Mouse (Mus musculus): ENCODE results near the gene Efnb3. TPM values are rescaled to one million over a fixed set of nuclear protein-coding genes. Genes with fewer than 3 reads are reported as not detected.

Efnb3 gene
- polyA plus RNA-seq, 1 experiment from 2014 or later: 27.9 TPM

- Histone ChIP-seq H3K27me3 (ENCODE audit: poor library complexity, severe bottlenecking) (no peaks in the 10 kb centered on the region), H3K36me3 (replicated peaks) (no peaks in the 10 kb centered on the region; the same call in 1 of the 2 replicates), H3K4me3 (no peak overlapping the region), H3K9me3 (no peaks in the 10 kb centered on the region), H3K27ac (peak overlapping the region; percentile 53; the same call in 1 of the 2 replicates), H3K4me1 (peaks cover 10% of the 10 kb centered on the region)
- DNase-seq (ENCODE audit: extremely low spot score, low spot score): no peak
- 74% methylated on average over 15 of the region's 15 CpGs for WGBS
Observed at GRCm38 (mm10) chr11:69516151-69516640, 43.8 kb downstream of the Efnb3 start.

GRCm38 (mm10) chr11:69513840-69514239 is 46.2 kb downstream of the Efnb3 start:
- Histone ChIP-seq H3K4me1 (peaks cover 13% of the 10 kb centered on the region), H3K27ac (no peak overlapping the region), H3K36me3 (replicated peaks) (no peaks in the 10 kb centered on the region), H3K9me3 (no peaks in the 10 kb centered on the region), H3K27me3 (ENCODE audit: poor library complexity, severe bottlenecking) (no peaks in the 10 kb centered on the region), H3K4me3 (no peak overlapping the region)
- WGBS: 12% methylated on average over 6 of the region's 6 CpGs
- DNase-seq (ENCODE audit: extremely low spot score, low spot score): peak; percentile 43

- H3K9me3 ChIP-seq: no peaks in the 10 kb centered on the region
- no peak overlapping the region for H3K4me3 ChIP-seq
- no peaks in the 10 kb centered on the region for H3K27me3 ChIP-seq (ENCODE audit: poor library complexity, severe bottlenecking)
- H3K27ac ChIP-seq: 0 out of 2 replicates have a peak overlapping the region, but pooled peaks have one; percentile 5
- 52% methylated on average over 7 of the region's 7 CpGs for WGBS
- no peaks in the 10 kb centered on the region for H3K36me3 ChIP-seq (replicated peaks)
- DNase-seq (ENCODE audit: extremely low spot score, low spot score): no peak
- H3K4me1 ChIP-seq: peaks cover 9% of the 10 kb centered on the region
Observed at GRCm38 (mm10) chr11:69510796-69511496, 49.1 kb downstream of the Efnb3 start.

Small RNA genes within 50 kb of the gene (microRNA-seq; reads per million reads assigned to microRNA genes)
- not detected for gene Gm27493

Other genes with a start within 250 kb of the Efnb3 start
- 37.7 and 44.2 TPM in 2 replicates for gene Cntrob, start 236.4 kb downstream of the Efnb3 start, polyA plus RNA-seq (2016; fragmentation: Nextera tagmentation; extraction: Ambion mirVana)
- 170 and 179 TPM in 2 replicates for gene Trappc1, start 236.2 kb downstream of the Efnb3 start, polyA plus RNA-seq (2016; fragmentation: Nextera tagmentation; extraction: Ambion mirVana)
- 1.1 and 1.2 TPM in 2 replicates for gene Kcnab3, start 233.9 kb downstream of the Efnb3 start, polyA plus RNA-seq (2016; fragmentation: Nextera tagmentation; extraction: Ambion mirVana)
- 17.0 and 19.7 TPM in 2 replicates for gene Rnf227, start 219.7 kb downstream of the Efnb3 start, polyA plus RNA-seq (2016; fragmentation: Nextera tagmentation; extraction: Ambion mirVana)
- 40.7 and 44.9 TPM in 2 replicates for gene Chd3, start 190.8 kb downstream of the Efnb3 start, polyA plus RNA-seq (2016; fragmentation: Nextera tagmentation; extraction: Ambion mirVana)
- 131 and 136 TPM in 2 replicates for gene Naa38, start 164.7 kb downstream of the Efnb3 start, polyA plus RNA-seq (2016; fragmentation: Nextera tagmentation; extraction: Ambion mirVana)
- 47.3 and 54.6 TPM in 2 replicates for gene Cyb5d1, start 164.6 kb downstream of the Efnb3 start, polyA plus RNA-seq (2016; fragmentation: Nextera tagmentation; extraction: Ambion mirVana)
- gene Tmem88, start 162.0 kb downstream of the Efnb3 start, polyA plus RNA-seq (2016; fragmentation: Nextera tagmentation; extraction: Ambion mirVana): 23.3 and 23.4 TPM in 2 replicates
- 31.7 TPM in 2 replicates for gene Kdm6b, start 146.5 kb downstream of the Efnb3 start, polyA plus RNA-seq (2016; fragmentation: Nextera tagmentation; extraction: Ambion mirVana)
- gene Dnah2, start 11.1 kb downstream of the Efnb3 start, polyA plus RNA-seq (2016; fragmentation: Nextera tagmentation; extraction: Ambion mirVana): 1.5 TPM in 2 replicates
- gene Wrap53, start 20.1 kb upstream of the Efnb3 start, polyA plus RNA-seq (2016; fragmentation: Nextera tagmentation; extraction: Ambion mirVana): 46.4 and 51.1 TPM in 2 replicates
- gene Trp53, start 20.2 kb upstream of the Efnb3 start, polyA plus RNA-seq (2016; fragmentation: Nextera tagmentation; extraction: Ambion mirVana): 192 and 194 TPM in 2 replicates
- 4.3 and 4.6 TPM in 2 replicates for gene Atp1b2, start 45.7 kb upstream of the Efnb3 start, polyA plus RNA-seq (2016; fragmentation: Nextera tagmentation; extraction: Ambion mirVana)
- gene Shbg, start 57.7 kb upstream of the Efnb3 start, polyA plus RNA-seq (2016; fragmentation: Nextera tagmentation; extraction: Ambion mirVana): not detected in 2 replicates
- gene Sat2, start 61.8 kb upstream of the Efnb3 start, polyA plus RNA-seq (2016; fragmentation: Nextera tagmentation; extraction: Ambion mirVana): 13.7 and 15.4 TPM in 2 replicates
- gene Fxr2, start 72.8 kb upstream of the Efnb3 start, polyA plus RNA-seq (2016; fragmentation: Nextera tagmentation; extraction: Ambion mirVana): 32.5 and 34.6 TPM in 2 replicates
- not detected in 2 replicates for gene Sox15, start 95.1 kb upstream of the Efnb3 start, polyA plus RNA-seq (2016; fragmentation: Nextera tagmentation; extraction: Ambion mirVana)
- 81.8 and 82.9 TPM in 2 replicates for gene Mpdu1, start 102.4 kb upstream of the Efnb3 start, polyA plus RNA-seq (2016; fragmentation: Nextera tagmentation; extraction: Ambion mirVana)
- gene Cd68, start 105.9 kb upstream of the Efnb3 start, polyA plus RNA-seq (2016; fragmentation: Nextera tagmentation; extraction: Ambion mirVana): 5.5 and 5.8 TPM in 2 replicates
- 725 and 747 TPM in 2 replicates for gene Eif4a1, start 112.2 kb upstream of the Efnb3 start, polyA plus RNA-seq (2016; fragmentation: Nextera tagmentation; extraction: Ambion mirVana)
- gene Senp3, start 121.9 kb upstream of the Efnb3 start, polyA plus RNA-seq (2016; fragmentation: Nextera tagmentation; extraction: Ambion mirVana): 127 and 128 TPM in 2 replicates
- 0.20 TPM in 1 of 2 replicates, not detected in the other for gene Tnfsf13, start 125.6 kb upstream of the Efnb3 start, polyA plus RNA-seq (2016; fragmentation: Nextera tagmentation; extraction: Ambion mirVana)
- 1.1 and 1.6 TPM in 2 replicates for gene Tnfsf12, start 135.6 kb upstream of the Efnb3 start, polyA plus RNA-seq (2016; fragmentation: Nextera tagmentation; extraction: Ambion mirVana)
- gene Tnfsfm13, start 135.9 kb upstream of the Efnb3 start, polyA plus RNA-seq (2016; fragmentation: Nextera tagmentation; extraction: Ambion mirVana): 0.44 and 0.55 TPM in 2 replicates
- gene Polr2a, start 198.4 kb upstream of the Efnb3 start, polyA plus RNA-seq (2016; fragmentation: Nextera tagmentation; extraction: Ambion mirVana): 32.9 and 34.5 TPM in 2 replicates
- gene Slc35g3, start 201.8 kb upstream of the Efnb3 start, polyA plus RNA-seq (2016; fragmentation: Nextera tagmentation; extraction: Ambion mirVana): 0.14 TPM in 1 of 2 replicates, not detected in the other
- gene Zbtb4, start 205.7 kb upstream of the Efnb3 start, polyA plus RNA-seq (2016; fragmentation: Nextera tagmentation; extraction: Ambion mirVana): 0.46 and 0.77 TPM in 2 replicates
- gene Chrnb1, start 235.7 kb upstream of the Efnb3 start, polyA plus RNA-seq (2016; fragmentation: Nextera tagmentation; extraction: Ambion mirVana): 1.0 and 1.5 TPM in 2 replicates
- 0.73 TPM in 2 replicates for gene Fgf11, start 241.7 kb upstream of the Efnb3 start, polyA plus RNA-seq (2016; fragmentation: Nextera tagmentation; extraction: Ambion mirVana)
- gene Tmem102, start 245.4 kb upstream of the Efnb3 start, polyA plus RNA-seq (2016; fragmentation: Nextera tagmentation; extraction: Ambion mirVana): 0.71 and 0.95 TPM in 2 replicates

Measured in forebrain, embryonic 10.5 days (tissue).